Mouse (Mus musculus) spleen, adult 2 months (tissue): Measurements from ENCODE around the gene Pigl.

Experiments
- CTCF ChIP-seq: fragments of 200-500 bp; IDR thresholded peaks from 2 replicates; pipeline ENCODE4 v1.5.1; 2011; ENCODE audit warnings: mild to moderate bottlenecking, inconsistent platforms; ENCODE audit not compliant: insufficient read depth, insufficient read length, insufficient replicate concordance; ENCODE audit errors: extremely low read depth
- POLR2A ChIP-seq: fragments of 200-500 bp; IDR thresholded peaks from 2 replicates; pipeline ENCODE4 v1.6.1; 2011; ENCODE audit warnings: low read depth, low read length, inconsistent platforms

GRCm38 (mm10) chr11:62557205-62557604 lies 98.9 kb downstream of the Pigl start:
- TF ChIP-seq CTCF: no peak
- TF ChIP-seq POLR2A: no peak
